Mouse (Mus musculus): ENCODE results near the gene Lrmda.

Lrmda gene

DNA sequence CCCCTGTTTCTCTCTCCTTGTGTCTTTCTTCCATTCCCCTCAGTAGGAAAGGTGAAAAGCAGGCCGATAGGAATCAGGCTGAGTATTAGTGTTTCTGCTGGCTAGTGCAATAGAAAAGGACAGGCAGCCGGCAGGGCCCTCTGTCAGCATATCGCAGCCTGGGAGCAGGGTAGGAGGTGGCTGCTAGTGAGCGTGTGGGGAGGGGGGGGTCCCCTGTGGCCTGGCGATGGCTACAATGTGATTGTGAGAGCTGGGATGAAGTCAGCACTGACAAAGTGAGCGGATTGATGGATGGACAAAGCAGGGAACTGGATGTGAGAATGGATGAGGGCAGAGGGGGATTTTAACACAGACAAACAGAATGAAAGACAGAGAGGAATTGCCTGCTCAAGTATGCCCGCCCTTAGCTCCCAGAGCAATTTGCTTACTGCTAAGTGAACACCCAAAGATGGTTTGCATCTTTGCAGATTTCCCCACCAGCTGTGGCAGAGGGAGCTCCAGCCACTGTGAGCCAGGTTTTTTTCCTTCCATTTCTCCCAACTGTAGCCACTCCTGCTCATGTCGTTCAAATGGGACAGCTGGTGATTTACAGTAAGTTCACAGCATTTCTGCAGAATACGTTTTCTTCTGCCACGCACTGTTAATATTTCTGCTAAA lies 240.0 kb downstream of the Lrmda start:
- DNase-seq = no peak

DNA sequence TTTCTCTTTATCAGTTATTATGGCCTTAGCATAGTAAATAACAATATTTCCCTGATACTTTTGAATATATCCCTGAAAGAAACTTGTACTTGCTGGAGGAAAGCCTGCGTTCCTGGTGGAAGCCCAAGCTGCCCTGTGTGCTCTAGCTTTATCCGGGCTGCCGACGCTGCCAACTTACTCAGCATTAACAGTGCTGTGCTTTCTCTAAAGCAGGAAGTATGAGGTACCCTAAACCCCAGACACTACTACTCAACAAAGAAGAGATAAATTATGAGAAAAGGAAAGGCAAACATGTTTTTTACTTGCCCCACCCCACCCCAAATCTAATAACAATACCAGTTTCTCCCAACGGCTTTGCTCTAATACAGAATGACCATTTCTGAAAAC lies 240.5 kb downstream of the Lrmda start:
- no peak for DNase-seq

DNA sequence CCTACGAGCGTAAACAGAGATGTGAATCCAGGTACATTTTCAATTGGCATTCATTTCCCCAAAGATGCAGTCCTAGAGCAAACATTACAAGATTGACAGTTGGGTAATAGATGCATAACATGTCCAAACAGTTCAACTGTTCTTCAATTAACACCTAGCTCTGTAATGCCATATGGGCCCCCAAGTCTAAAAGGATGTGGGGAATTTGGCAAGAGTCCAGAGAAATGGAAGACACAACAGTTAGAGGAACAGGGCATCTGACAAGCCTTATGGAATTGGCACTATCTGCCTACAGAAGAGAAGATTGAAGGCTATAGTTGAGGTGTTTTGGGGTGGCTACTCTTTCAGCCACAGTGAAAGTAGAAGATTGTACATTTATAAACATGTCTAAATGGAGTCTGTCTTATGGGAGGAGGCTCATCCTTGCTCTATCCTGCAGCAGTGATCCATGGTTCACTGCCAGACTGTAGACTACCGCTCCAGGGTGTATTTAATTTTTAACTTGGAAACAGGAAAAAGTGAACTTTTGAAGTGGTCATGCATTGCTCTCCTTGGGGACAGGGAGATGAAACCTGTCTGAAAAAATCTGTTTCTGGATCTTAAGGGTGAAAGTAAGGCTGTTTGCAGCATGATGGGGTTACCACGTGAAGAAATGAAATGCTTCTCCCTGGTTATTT lies 245.9 kb downstream of the Lrmda start:
- DNase-seq = peak; percentile 32 to 33

DNA sequence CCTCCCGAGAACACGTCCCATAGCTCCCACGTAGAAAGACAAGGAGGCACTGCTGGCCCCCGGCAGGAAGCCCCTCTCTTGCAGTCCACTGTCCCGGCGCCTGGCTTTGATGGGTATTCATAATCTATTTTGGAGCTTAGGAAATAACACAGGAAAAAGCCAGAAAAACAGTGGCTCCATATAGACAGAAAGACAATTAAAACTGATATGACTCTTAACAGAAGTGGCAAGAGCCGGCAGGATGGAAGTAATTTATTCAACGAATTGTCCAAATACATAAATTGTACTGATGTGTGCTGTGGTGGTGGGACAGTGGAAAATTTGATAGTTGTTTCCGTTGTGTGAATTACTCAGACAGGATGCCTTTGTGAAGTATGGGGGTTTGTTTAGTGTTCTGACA lies 250.3 kb downstream of the Lrmda start:
- DNase-seq = peak; percentile 28 to 52

GRCm38 (mm10) chr14:22278053-22278452 lies 258.5 kb downstream of the Lrmda start:
- no peak for DNase-seq

DNA sequence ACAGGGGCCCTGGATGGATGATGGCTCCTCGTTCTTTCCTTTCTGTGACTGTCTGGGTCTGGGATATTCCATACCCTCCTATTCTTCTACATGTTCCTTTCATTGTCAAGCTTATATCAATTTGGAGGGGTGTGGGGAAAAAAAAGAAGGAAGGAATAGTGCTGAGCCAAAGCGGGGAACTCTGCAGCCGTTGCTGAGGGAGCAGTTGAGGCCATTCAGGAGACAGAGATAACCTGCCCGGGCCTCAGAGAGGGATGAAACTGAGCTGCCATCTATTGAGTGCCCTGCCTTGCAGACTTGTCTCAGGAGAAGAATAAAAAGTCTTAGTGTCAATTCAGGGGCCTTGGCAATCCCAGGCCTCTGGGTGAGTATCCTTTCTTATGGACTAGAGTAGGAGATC lies 260.1 kb downstream of the Lrmda start:
- DNase-seq = no peak

GRCm38 (mm10) chr14:22281630-22282029 lies 262.1 kb downstream of the Lrmda start:
- DNase-seq = no peak

DNA sequence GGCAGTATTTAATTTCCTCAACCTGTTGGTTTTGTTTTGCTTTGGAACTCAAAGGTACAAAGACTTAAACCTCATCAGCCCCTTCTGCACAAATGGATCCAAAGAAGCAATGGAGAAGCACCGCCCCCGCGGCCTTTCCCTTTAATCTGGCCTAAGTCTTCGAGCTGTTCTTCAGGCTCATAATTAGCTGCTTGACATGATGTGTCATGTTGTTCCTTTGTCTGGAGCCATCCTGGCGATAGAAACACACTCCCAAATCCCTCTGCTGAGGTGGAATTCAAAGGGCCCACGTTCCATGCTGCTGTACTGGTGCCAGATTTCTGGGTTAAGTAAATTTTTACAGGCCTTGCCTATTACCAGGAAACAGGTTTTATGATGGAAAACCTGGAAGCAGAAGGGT lies 263.3 kb downstream of the Lrmda start:
- DNase-seq = no peak

GRCm38 (mm10) chr14:22283722-22284121 lies 264.2 kb downstream of the Lrmda start:
- no peak for DNase-seq

- no peak for DNase-seq
Measured at GRCm38 (mm10) chr14:22284823-22285517, 265.5 kb downstream of the Lrmda start.

GRCm38 (mm10) chr14:22285826-22286225 lies 266.3 kb downstream of the Lrmda start:
- no peak for DNase-seq

DNA sequence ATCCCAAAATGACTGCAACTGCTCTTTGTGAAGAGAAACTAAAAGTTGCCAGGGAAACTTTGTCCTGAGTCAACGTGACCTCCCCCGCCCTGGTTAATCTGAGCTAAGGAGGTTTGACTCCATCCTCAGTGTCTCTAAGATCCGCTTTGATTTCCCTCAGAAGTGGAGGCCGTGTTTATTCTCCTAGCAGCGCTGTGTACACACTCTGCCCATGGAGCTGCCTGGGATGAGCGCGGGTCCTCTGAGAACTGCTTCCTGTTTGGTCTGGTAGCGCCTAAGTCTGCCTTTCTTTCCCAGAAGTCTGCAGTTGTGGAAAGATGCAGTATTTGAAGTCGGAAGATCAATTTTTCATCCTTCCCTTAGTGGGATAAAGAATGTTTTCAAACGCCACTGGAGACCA lies 268.7 kb downstream of the Lrmda start:
- DNase-seq = no peak

- DNase-seq = no peak
Measured at GRCm38 (mm10) chr14:22289380-22289922, 269.9 kb downstream of the Lrmda start.

- no peak for DNase-seq
Measured at GRCm38 (mm10) chr14:22294371-22294770, 274.9 kb downstream of the Lrmda start.

GRCm38 (mm10) chr14:22296655-22297239 lies 277.2 kb downstream of the Lrmda start:
- no peak for DNase-seq

GRCm38 (mm10) chr14:22306759-22307158 lies 287.2 kb downstream of the Lrmda start:
- DNase-seq = no peak

DNA sequence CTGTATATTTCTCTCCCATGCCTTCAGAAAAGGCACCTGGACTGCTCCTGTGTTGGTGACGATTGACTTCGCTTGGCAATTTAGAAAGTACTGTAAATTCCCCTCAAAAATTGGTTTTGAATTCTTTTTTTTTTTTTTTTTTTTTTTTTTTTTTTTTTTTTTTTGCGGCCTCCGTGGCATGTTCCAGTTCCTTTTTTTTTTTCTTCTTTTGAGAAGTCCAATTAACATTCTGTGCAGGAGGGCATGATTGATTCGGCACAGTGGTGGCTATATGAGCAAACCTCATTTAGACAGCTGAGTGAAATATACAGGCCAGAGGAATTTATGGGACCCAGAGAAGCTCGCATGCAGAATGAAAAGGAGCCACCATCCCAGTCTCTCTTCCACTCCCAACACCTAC lies 288.5 kb downstream of the Lrmda start:
- DNase-seq = no peak

GRCm38 (mm10) chr14:22323058-22323457 lies 303.5 kb downstream of the Lrmda start:
- no peak for DNase-seq

GRCm38 (mm10) chr14:22323530-22324292 lies 304.2 kb downstream of the Lrmda start:
- DNase-seq = no peak

DNA sequence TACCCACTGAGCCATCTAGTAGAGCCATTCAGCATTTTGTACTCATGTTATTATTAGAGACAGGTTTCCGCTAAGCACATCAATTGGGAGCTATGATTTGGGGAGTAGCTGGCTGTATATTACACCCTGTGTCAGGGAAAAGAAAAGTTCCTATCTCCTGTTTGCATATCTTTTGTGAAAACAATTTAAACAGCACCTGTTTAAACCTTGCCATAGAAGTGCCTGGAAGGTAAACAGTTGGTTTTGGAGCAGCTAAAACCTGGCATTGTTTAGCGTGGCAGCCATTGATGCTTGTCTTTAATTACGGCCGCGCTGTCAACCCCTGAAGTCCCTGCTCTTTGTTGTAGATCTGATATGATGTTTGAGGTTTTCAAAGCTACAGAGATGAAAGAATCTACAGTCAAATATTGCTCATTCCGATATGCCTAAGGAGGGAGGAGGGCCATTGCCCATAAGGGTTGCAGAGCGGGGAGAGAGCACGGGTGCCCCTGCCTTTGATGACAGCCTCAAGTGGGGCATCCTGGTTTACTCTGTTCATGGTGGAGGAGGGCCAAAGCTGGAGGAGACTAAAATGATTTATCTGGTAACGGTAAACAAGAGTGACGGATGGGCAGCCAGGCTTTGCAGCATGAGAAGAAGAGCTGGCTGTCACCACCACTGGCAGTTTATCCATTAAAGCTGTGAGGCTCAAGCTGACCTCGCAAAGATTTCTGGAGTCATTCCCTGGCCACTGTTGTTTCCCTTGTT lies 306.9 kb downstream of the Lrmda start:
- no peak for DNase-seq

DNA sequence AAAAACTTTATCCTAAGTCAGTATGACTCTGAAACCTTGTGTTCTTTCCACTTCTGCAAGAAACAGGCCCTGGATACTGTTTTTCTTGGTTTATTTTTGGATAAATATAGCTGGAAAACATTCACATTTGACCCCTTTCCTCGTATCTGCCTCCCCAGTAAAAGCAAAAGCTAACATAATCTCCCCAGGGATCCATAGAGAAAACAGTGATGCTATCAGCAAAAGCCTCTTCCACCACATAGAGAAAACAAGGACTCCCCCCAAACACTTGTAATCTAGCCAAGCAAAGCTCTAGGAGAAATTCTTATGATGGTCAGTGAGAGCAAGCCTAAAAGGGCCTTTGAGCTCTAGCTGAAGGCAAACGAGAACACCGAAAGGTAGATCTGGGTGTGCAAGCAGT lies 309.7 kb downstream of the Lrmda start:
- DNase-seq = peak in 1 of 2 experiments; percentile 32
